Mouse (Mus musculus): ENCODE results near the gene Serpinf2.

GRCm38 (mm10) chr11:75450304-75450908 lies 11.0 kb upstream of the Serpinf2 start:
- TF ChIP-seq TAL1 (IDR thresholded peaks at IDR 0.05; ENCODE audit: low read length) = peak; percentile 45; the same call in 2 of the 3 replicates
- TF ChIP-seq GATA1 (IDR thresholded peaks at IDR 0.05; ENCODE audit: low read length) = peak; percentile 72

Data from erythroblast, embryonic 14.5 days (primary cell).